Mouse (Mus musculus) T-helper 1 cell (primary cell): ENCODE measurements around the gene Pakap.

Source experiments
- in situ Hi-C: fragments of 300-600 bp; cut with MboI, MseI; formaldehyde crosslinking; loops from one replicate; pipeline ENCODE4 v1.15.1; 2025; ENCODE audit warnings: high pct_unique_total_duplicates

Gene Pakap

GRCm38 (mm10) chr4:57704575-57704974, 136.6 kb downstream of the Pakap start:
- in situ Hi-C loops: no loop called here

GRCm38 (mm10) chr4:57715849-57716248, 147.9 kb downstream of the Pakap start:
- in situ Hi-C loops: no loop called here

- in situ Hi-C loops: no loop called here
Measured at GRCm38 (mm10) chr4:57716735-57717134, 148.8 kb downstream of the Pakap start.

- in situ Hi-C loops: no loop called here
Measured at GRCm38 (mm10) chr4:57717354-57717753, 149.4 kb downstream of the Pakap start, which contains the start of gene Akap2. Gene Akap2, plus strand, starts transcription at chr4:57717657.

- in situ Hi-C loops: no loop called here
Measured at GRCm38 (mm10) chr4:57719370-57719769, 151.4 kb downstream of the Pakap start.

GRCm38 (mm10) chr4:57720869-57721361, 152.9 kb downstream of the Pakap start:
- in situ Hi-C loops: no loop called here

- in situ Hi-C loops: no loop called here
Measured at GRCm38 (mm10) chr4:57722296-57722695, 154.3 kb downstream of the Pakap start.

GRCm38 (mm10) chr4:57723659-57724058, 155.7 kb downstream of the Pakap start:
- in situ Hi-C loops: no loop called here

- in situ Hi-C loops: loop anchor here (5.0 kb wide), 1 partner anchor 162 kb away; no protein-coding TSS in a partner anchor
Measured at GRCm38 (mm10) chr4:57725569-57725968, 157.6 kb downstream of the Pakap start.

- in situ Hi-C loops: loop anchor here (5.0 kb wide), 1 partner anchor 159 kb away; no protein-coding TSS in a partner anchor
Measured at GRCm38 (mm10) chr4:57728611-57729183, 160.7 kb downstream of the Pakap start.

- in situ Hi-C loops: no loop called here
Measured at GRCm38 (mm10) chr4:57730047-57730446, 162.1 kb downstream of the Pakap start.

GRCm38 (mm10) chr4:57730801-57731598, 163.0 kb downstream of the Pakap start:
- in situ Hi-C loops: no loop called here

GRCm38 (mm10) chr4:57732351-57732750, 164.4 kb downstream of the Pakap start:
- in situ Hi-C loops: no loop called here

GRCm38 (mm10) chr4:57733445-57733844, 165.5 kb downstream of the Pakap start:
- in situ Hi-C loops: no loop called here

- in situ Hi-C loops: loop anchor here (5.0 kb wide), 1 partner anchor 42 kb away; no protein-coding TSS in a partner anchor
Measured at GRCm38 (mm10) chr4:57735426-57735825, 167.4 kb downstream of the Pakap start.

GRCm38 (mm10) chr4:57738856-57739552, 171.0 kb downstream of the Pakap start:
- in situ Hi-C loops: loop anchor here (5.0 kb wide), 1 partner anchor 38 kb away; no protein-coding TSS in a partner anchor

- in situ Hi-C loops: no loop called here
Measured at GRCm38 (mm10) chr4:57743325-57743929, 175.4 kb downstream of the Pakap start.

GRCm38 (mm10) chr4:57750651-57751050, 182.7 kb downstream of the Pakap start:
- in situ Hi-C loops: no loop called here

GRCm38 (mm10) chr4:57751054-57751453, 183.1 kb downstream of the Pakap start:
- in situ Hi-C loops: no loop called here

GRCm38 (mm10) chr4:57751566-57751965, 183.6 kb downstream of the Pakap start:
- in situ Hi-C loops: no loop called here

GRCm38 (mm10) chr4:57755085-57755484, 187.1 kb downstream of the Pakap start:
- in situ Hi-C loops: no loop called here

GRCm38 (mm10) chr4:57757997-57758396, 190.0 kb downstream of the Pakap start:
- in situ Hi-C loops: no loop called here
